In the genomic region with DNA sequence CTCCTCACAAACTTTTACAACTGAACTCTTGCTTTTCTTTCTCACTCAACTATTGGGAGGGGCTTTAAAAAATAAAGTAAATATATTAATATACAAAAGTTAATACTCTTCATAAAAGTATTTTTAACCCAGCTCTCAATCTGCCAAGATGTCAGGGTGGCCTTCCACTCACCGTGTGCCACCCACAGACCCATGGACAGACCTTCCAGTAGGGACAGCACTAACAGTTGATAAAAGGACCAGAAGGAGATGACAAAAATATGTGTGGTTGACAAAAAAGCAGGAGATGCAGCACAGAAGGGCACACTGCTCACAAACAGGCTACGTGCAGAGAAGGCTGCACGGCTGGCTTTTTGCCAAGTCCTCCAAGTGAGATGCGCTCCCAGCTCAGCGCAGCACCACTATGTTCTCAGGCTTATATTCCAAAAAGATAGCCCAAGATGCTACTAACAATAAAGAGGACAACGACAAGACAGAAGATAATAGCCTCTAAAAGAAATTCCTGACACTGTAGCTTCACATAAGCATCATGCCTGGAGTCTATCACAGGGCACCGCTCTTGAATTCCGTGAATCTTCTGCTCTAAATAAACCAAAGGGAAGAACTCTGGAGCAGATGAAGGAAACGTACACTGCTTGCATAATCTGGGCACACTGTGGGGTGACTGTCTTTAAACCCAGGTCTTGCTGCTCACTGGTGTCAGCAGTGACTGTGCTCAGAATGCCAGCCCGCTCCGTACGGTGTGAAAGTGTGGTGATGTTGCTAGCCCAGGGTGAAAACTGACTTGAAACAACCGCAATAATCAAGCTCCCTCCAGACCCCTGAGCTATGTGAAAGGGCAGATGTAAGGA, we compare ENCODE assay signal across 9 mouse cellular contexts.
DNase-seq lines count a peak whose midpoint lies in the region; ATAC-seq and TF ChIP-seq lines count a peak whose summit lies in the region.
"Had no signal": no experiment of that assay in that cellular context is flagged by ENCODE, and none has a peak within 500 bp of the region (broad histone marks: within the 10 kb centered on the region; RNA-seq: fewer than 3 reads in every experiment).

No protein-coding gene starts in this region.

- peaks cover 10% of the 10 kb centered on the region for H3K4me1 ChIP-seq in hindbrain, embryonic 16.5 days (ENCODE audit: control insufficient read depth, insufficient read depth, low read depth, low read length)
- peaks cover 26% of the 10 kb centered on the region for H3K4me1 ChIP-seq in hindbrain, embryonic 10.5 days (replicated peaks)
- H3K4me1 ChIP-seq in forebrain, postnatal 0 days (ENCODE audit: insufficient read depth), result peaks cover 5% of the 10 kb centered on the region; the same call in 1 of the 2 replicates
- peaks cover 29% of the 10 kb centered on the region for H3K4me1 ChIP-seq in neural tube, embryonic 15.5 days

- intact Hi-C loops in gastrocnemius, postnatal 14 days (cut with DNase I; ENCODE audit: low total_unique reads), result no loop called here

- ATAC-seq in hindbrain, embryonic 16.5 days, result peak; percentile 51; the same call in 1 of the 2 replicates
- ATAC-seq in forebrain, postnatal 0 days, result peak; percentile 67
- ATAC-seq in neural tube, embryonic 15.5 days (ENCODE audit: low FRiP score), result 0 out of 2 replicates have a peak, but pooled peaks have one; percentile 59
- ATAC-seq in CD4-positive, CD25-positive, alpha-beta regulatory T cell, adult 4 months, result no peak

- H3K36me3 ChIP-seq in hindbrain, embryonic 16.5 days (ENCODE audit: control insufficient read depth, insufficient read depth, low read length), result no peaks in the 10 kb centered on the region
- H3K36me3 ChIP-seq in hindbrain, embryonic 10.5 days, result no peaks in the 10 kb centered on the region
- H3K36me3 ChIP-seq in forebrain, postnatal 0 days (ENCODE audit: insufficient read depth), result no peaks in the 10 kb centered on the region
- H3K36me3 ChIP-seq in neural tube, embryonic 15.5 days, result no peaks in the 10 kb centered on the region

- no peak overlapping the region for H3K9ac ChIP-seq in hindbrain, embryonic 16.5 days (ENCODE audit: low read depth, low read length)
- H3K9ac ChIP-seq in forebrain, postnatal 0 days, result no peak overlapping the region
- H3K9ac ChIP-seq in neural tube, embryonic 15.5 days (replicated peaks), result no peak overlapping the region

- H3K4me3 ChIP-seq in hindbrain, embryonic 16.5 days (ENCODE audit: low read length), result no peak overlapping the region
- no peak overlapping the region for H3K4me3 ChIP-seq in hindbrain, embryonic 10.5 days
- H3K4me3 ChIP-seq in forebrain, postnatal 0 days (ENCODE audit: low read depth, low read length), result no peak overlapping the region
- no peak overlapping the region for H3K4me3 ChIP-seq in neural tube, embryonic 15.5 days (replicated peaks)
- H3K4me3 ChIP-seq: heart, adult 2 months had no signal

- 49% methylated on average over 13 of the region's 13 CpGs for WGBS in hindbrain, embryonic 16.5 days
- WGBS in hindbrain, embryonic 10.5 days, result 84% methylated on average over 13 of the region's 13 CpGs
- WGBS in forebrain, postnatal 0 days, result 48% methylated on average over 13 of the region's 13 CpGs
- 47% methylated on average over 13 of the region's 13 CpGs for WGBS in neural tube, embryonic 15.5 days

- no peak for DNase-seq in hindbrain, embryonic 10.5 days (ENCODE audit: low spot score)
- DNase-seq in right cerebral cortex, postnatal 14 days, result peak; percentile 68
- DNase-seq in right cerebral cortex, postnatal 36 days (ENCODE audit: low spot score in 2 of 2), result no peak
- DNase-seq in forebrain, postnatal 0 days, result peak; percentile 74
- DNase-seq in gastrocnemius, postnatal 14 days, result no peak

- H3K4me2 ChIP-seq in hindbrain, embryonic 16.5 days (ENCODE audit: low read length), result no peak overlapping the region
- no peak overlapping the region for H3K4me2 ChIP-seq in forebrain, postnatal 0 days (ENCODE audit: low read depth)
- no peak overlapping the region for H3K4me2 ChIP-seq in neural tube, embryonic 15.5 days

- H3K9me3 ChIP-seq in hindbrain, embryonic 16.5 days (ENCODE audit: control insufficient read depth, low read length), result no peaks in the 10 kb centered on the region
- H3K9me3 ChIP-seq in hindbrain, embryonic 10.5 days, result no peaks in the 10 kb centered on the region
- no peaks in the 10 kb centered on the region for H3K9me3 ChIP-seq in forebrain, postnatal 0 days (ENCODE audit: low read length)
- no peaks in the 10 kb centered on the region for H3K9me3 ChIP-seq in neural tube, embryonic 15.5 days (replicated peaks)

- no peaks in the 10 kb centered on the region for H3K27me3 ChIP-seq in hindbrain, embryonic 16.5 days (replicated peaks; ENCODE audit: control insufficient read depth, insufficient read depth, low read length)
- H3K27me3 ChIP-seq in hindbrain, embryonic 10.5 days (ENCODE audit: insufficient read depth, poor library complexity, severe bottlenecking), result no peaks in the 10 kb centered on the region
- no peaks in the 10 kb centered on the region for H3K27me3 ChIP-seq in forebrain, postnatal 0 days (ENCODE audit: insufficient read depth, low read length)
- H3K27me3 ChIP-seq in neural tube, embryonic 15.5 days (replicated peaks), result no peaks in the 10 kb centered on the region

- no peak for TF ChIP-seq CTCF in forebrain, postnatal 0 days (IDR thresholded peaks at IDR 0.05; ENCODE audit: low read depth)

- peak overlapping the region; percentile 3; the same call in 1 of the 2 replicates for H3K27ac ChIP-seq in hindbrain, embryonic 16.5 days (ENCODE audit: low read depth, low read length)
- H3K27ac ChIP-seq in hindbrain, embryonic 10.5 days, result no peak overlapping the region
- no peak overlapping the region for H3K27ac ChIP-seq in forebrain, postnatal 0 days (ENCODE audit: low read depth, low read length)
- H3K27ac ChIP-seq in neural tube, embryonic 15.5 days (replicated peaks), result no peak overlapping the region
- H3K27ac ChIP-seq: heart, adult 2 months had no signal

Comparison
In these comparisons a context has a peak if more than half of its experiments do, and no peak if none do; other contexts are left out.
1. DNase-seq: peak in right cerebral cortex, postnatal 14 days (single experiment) and forebrain, postnatal 0 days (single experiment); none in hindbrain, embryonic 10.5 days (single experiment), right cerebral cortex, postnatal 36 days (0 of 2) and gastrocnemius, postnatal 14 days (single experiment).